ENCODE assay signal across 16 mouse cellular contexts in the genomic region with DNA sequence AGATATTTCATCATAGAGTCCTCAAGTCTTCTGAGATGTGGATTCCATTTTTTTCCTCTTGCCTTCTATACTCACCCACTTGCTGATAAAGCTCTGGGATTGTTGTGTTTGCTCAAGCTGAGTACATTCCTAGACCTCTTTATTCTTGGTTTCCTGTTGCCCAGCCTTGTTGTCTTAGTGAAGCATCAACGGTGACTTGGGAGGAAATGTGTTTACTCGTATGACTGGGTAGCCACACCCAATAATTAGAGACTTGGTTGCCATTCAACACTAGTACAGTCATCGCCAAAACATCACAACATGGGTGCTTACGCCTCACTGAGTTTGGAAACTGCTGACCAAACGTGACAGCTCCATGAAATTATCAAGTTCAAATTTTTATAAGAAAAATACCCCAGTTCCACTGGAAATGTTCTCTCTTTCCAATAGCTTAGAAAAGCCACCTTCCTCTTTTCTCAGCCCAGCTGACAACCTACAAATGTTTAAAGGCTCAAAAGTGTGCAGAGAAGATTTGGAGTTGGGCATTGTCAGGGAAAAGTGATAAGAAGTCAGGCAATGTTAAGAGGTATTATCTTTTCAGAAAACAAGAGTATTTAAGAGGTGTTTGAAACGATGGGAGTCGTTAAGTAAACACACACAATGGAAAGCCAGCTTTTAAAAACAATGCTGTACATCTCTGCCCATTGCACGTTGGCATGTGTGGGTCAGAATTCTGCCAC. TPM values are rescaled to one million over a fixed set of nuclear protein-coding genes. Genes with fewer than 3 reads are reported as not detected.
DNase-seq lines count a peak whose midpoint lies in the region; ATAC-seq lines count a peak whose summit lies in the region.
"Had no signal": no experiment of that assay in that cellular context is flagged by ENCODE, and none has a peak within 500 bp of the region (broad histone marks: within the 10 kb centered on the region; RNA-seq: fewer than 3 reads in every experiment).

No protein-coding gene starts in this region.

- no peak overlapping the region for H3K27ac ChIP-seq in embryonic facial prominence, embryonic 14.5 days (replicated peaks; ENCODE audit: low read depth, low read length)
- no peak overlapping the region for H3K27ac ChIP-seq in embryonic facial prominence, embryonic 10.5 days (replicated peaks)

- H3K27me3 ChIP-seq in embryonic facial prominence, embryonic 14.5 days (replicated peaks; ENCODE audit: control insufficient read depth, insufficient read depth, low read length): no peaks in the 10 kb centered on the region
- no peaks in the 10 kb centered on the region for H3K27me3 ChIP-seq in embryonic facial prominence, embryonic 10.5 days (replicated peaks; ENCODE audit: low read depth, poor library complexity, severe bottlenecking)

- 71% methylated on average over 8 of the region's 8 CpGs for WGBS in embryonic facial prominence, embryonic 14.5 days
- WGBS in embryonic facial prominence, embryonic 10.5 days: 77% methylated on average over 8 of the region's 8 CpGs

- no peaks in the 10 kb centered on the region for H3K9me3 ChIP-seq in embryonic facial prominence, embryonic 14.5 days (ENCODE audit: control insufficient read depth, low read length)
- H3K9me3 ChIP-seq in embryonic facial prominence, embryonic 10.5 days: no peaks in the 10 kb centered on the region

- DNase-seq in embryonic facial prominence, embryonic 14.5 days (ENCODE audit: low spot score): peak; percentile 38
- DNase-seq in embryonic facial prominence, embryonic 10.5 days (ENCODE audit: low spot score): no peak
- DNase-seq in urinary bladder, postnatal 14 days (ENCODE audit: low spot score): peak; percentile 28
- no peak for DNase-seq in urinary bladder, postnatal 36 days (ENCODE audit: low spot score in 2 of 2)
- DNase-seq in lung, postnatal 36 days: peak; percentile 49
- DNase-seq in thymus, postnatal 36 days: no peak
- DNase-seq in urinary bladder, postnatal 25 days (ENCODE audit: low spot score): no peak
- DNase-seq in frontal cortex, postnatal 36 days (ENCODE audit: low spot score in 2 of 2): no peak
- DNase-seq: adrenal gland, postnatal 14 days; kidney, adult 11 months; kidney, postnatal 4 days; liver had no signal

- no peaks in the 10 kb centered on the region for H3K36me3 ChIP-seq in embryonic facial prominence, embryonic 14.5 days (ENCODE audit: control insufficient read depth, insufficient read depth, low read length)
- H3K36me3 ChIP-seq in embryonic facial prominence, embryonic 10.5 days (replicated peaks): no peaks in the 10 kb centered on the region

- peak; percentile 41; the same call in 1 of the 2 replicates for ATAC-seq in embryonic facial prominence, embryonic 14.5 days (ENCODE audit: low read depth)
- ATAC-seq: midbrain, embryonic 16.5 days had no signal

- no peak overlapping the region for H3K9ac ChIP-seq in embryonic facial prominence, embryonic 14.5 days (ENCODE audit: low read depth, low read length)

- no peak overlapping the region for H3K4me3 ChIP-seq in embryonic facial prominence, embryonic 14.5 days (ENCODE audit: low read depth, low read length)
- no peak overlapping the region for H3K4me3 ChIP-seq in embryonic facial prominence, embryonic 10.5 days

- H3K4me2 ChIP-seq in embryonic facial prominence, embryonic 14.5 days (ENCODE audit: low read depth, low read length): no peak overlapping the region
- H3K4me2 ChIP-seq: heart, embryonic 11.5 days had no signal

- peaks cover 2% of the 10 kb centered on the region; the same call in 1 of the 2 replicates for H3K4me1 ChIP-seq in embryonic facial prominence, embryonic 14.5 days (ENCODE audit: control insufficient read depth, insufficient read depth, low read length)
- H3K4me1 ChIP-seq in embryonic facial prominence, embryonic 10.5 days: peaks cover 6% of the 10 kb centered on the region

RNA-seq across cellular contexts. Expression of gene Mcu, which starts 26.3 kb away (rescaled TPM):
- 47.9 and 48.1 TPM in 2 replicates for polyA plus RNA-seq in embryonic facial prominence, embryonic 14.5 days (2014; fragmentation: Nextera tagmentation; extraction: Ambion mirVana)
- 17.4 and 19.4 TPM in 2 replicates for polyA plus RNA-seq in embryonic facial prominence, embryonic 10.5 days (2016; fragmentation: Nextera tagmentation; extraction: Ambion mirVana)

RNA-seq across cellular contexts. Expression of gene Gm10322, which starts 27.0 kb away (rescaled TPM):
- polyA plus RNA-seq in embryonic facial prominence, embryonic 14.5 days (2014; fragmentation: Nextera tagmentation; extraction: Ambion mirVana): not detected in 2 replicates
- polyA plus RNA-seq in embryonic facial prominence, embryonic 10.5 days (2016; fragmentation: Nextera tagmentation; extraction: Ambion mirVana): not detected in 2 replicates
- polyA plus RNA-seq: heart, embryonic 11.5 days; lung, embryonic 16.5 days; midbrain, embryonic 16.5 days; stomach, embryonic 14.5 days had no signal

RNA-seq across cellular contexts. Expression of gene Micu1, which starts 59.5 kb away (rescaled TPM):
- polyA plus RNA-seq in embryonic facial prominence, embryonic 14.5 days (2014; fragmentation: Nextera tagmentation; extraction: Ambion mirVana): 82.0 and 88.5 TPM in 2 replicates
- 47.5 and 52.7 TPM in 2 replicates for polyA plus RNA-seq in embryonic facial prominence, embryonic 10.5 days (2016; fragmentation: Nextera tagmentation; extraction: Ambion mirVana)

Comparison
In these comparisons a context has a peak if more than half of its experiments do, and no peak if none do; other contexts are left out.
1. DNase-seq: peak in embryonic facial prominence, embryonic 14.5 days (single experiment), urinary bladder, postnatal 14 days (single experiment) and lung, postnatal 36 days (single experiment); none in embryonic facial prominence, embryonic 10.5 days (single experiment), urinary bladder, postnatal 36 days (0 of 2), thymus, postnatal 36 days (0 of 2), urinary bladder, postnatal 25 days (single experiment) and frontal cortex, postnatal 36 days (0 of 2).